ENCODE assay signal across 20 mouse cellular contexts in the genomic region with DNA sequence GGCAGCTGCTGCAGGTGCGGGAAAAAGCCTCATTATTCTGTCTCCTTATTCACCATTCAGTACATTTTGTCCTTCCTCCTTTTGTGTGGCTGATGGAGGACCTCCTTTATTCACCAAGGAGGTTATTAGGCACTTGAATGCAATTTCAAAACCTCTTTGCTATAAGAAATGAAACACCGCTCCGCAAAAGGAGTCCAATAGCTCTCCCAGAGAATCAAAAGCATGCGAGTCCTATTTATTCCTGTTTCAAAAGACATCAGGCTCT.
A peak's percentile ranks its signal among the peaks of the same experiment; 100 is the strongest.
DNase-seq lines count a peak whose midpoint lies in the region; ATAC-seq and TF ChIP-seq lines count a peak whose summit lies in the region.
"Had no signal": no experiment of that assay in that cellular context is flagged by ENCODE, and none has a peak within 500 bp of the region (broad histone marks: within the 10 kb centered on the region; RNA-seq: fewer than 3 reads in every experiment).

No protein-coding gene starts in this region.

- H3K9ac ChIP-seq in hindbrain, embryonic 13.5 days: no peak overlapping the region
- H3K9ac ChIP-seq in forebrain, postnatal 0 days: no peak overlapping the region
- H3K9ac ChIP-seq in midbrain, embryonic 15.5 days: no peak overlapping the region
- H3K9ac ChIP-seq: embryonic facial prominence, embryonic 15.5 days; liver, postnatal 0 days had no signal

- WGBS in hindbrain, embryonic 13.5 days: 45% methylated on average over 4 of the region's 4 CpGs
- 69% methylated on average over 4 of the region's 4 CpGs for WGBS in hindbrain, embryonic 10.5 days
- WGBS in forebrain, postnatal 0 days: 13% methylated on average over 4 of the region's 4 CpGs
- 31% methylated on average over 4 of the region's 4 CpGs for WGBS in midbrain, embryonic 15.5 days

- no peak for DNase-seq in hindbrain, embryonic 10.5 days (ENCODE audit: low spot score)
- peak; percentile 79 for DNase-seq in brain, embryonic 14.5 days (ENCODE audit: low read depth)
- no peak for DNase-seq in forebrain, postnatal 0 days
- DNase-seq in lung, postnatal 10 days: no peak
- DNase-seq in ovary, postnatal 10 days (ENCODE audit: low spot score): no peak
- DNase-seq: adrenal gland, postnatal 14 days; cerebellum, adult 9-11 months; gastrocnemius, postnatal 10 days; heart, postnatal 10 days; kidney, adult 11 months; kidney, postnatal 4 days; liver, postnatal 0 days; thymus, adult 2 months had no signal

- no peak for ATAC-seq in hindbrain, embryonic 13.5 days (ENCODE audit: low FRiP score)
- no peak for ATAC-seq in forebrain, postnatal 0 days
- 0 out of 2 replicates have a peak, but pooled peaks have one; percentile 1 for ATAC-seq in midbrain, embryonic 15.5 days (replicated peaks)
- no peak for ATAC-seq in megakaryocyte, adult 5-6 weeks (ENCODE audit: poor library complexity, severe bottlenecking)
- ATAC-seq: liver, postnatal 0 days; lung, postnatal 0 days had no signal

- no peak overlapping the region; the same call in 1 of the 2 replicates for H3K4me2 ChIP-seq in hindbrain, embryonic 13.5 days
- H3K4me2 ChIP-seq in forebrain, postnatal 0 days (ENCODE audit: low read depth): no peak overlapping the region
- H3K4me2 ChIP-seq in midbrain, embryonic 15.5 days: no peak overlapping the region
- H3K4me2 ChIP-seq: embryonic facial prominence, embryonic 15.5 days; heart, embryonic 11.5 days had no signal

- no peak for TF ChIP-seq CTCF in brain, embryonic 14.5 days (IDR thresholded peaks at IDR 0.05; ENCODE audit: borderline replicate concordance, extremely low read depth, insufficient read depth, insufficient read length)
- no peak for TF ChIP-seq CTCF in forebrain, postnatal 0 days (IDR thresholded peaks at IDR 0.05; ENCODE audit: low read depth)

- H3K4me3 ChIP-seq in hindbrain, embryonic 13.5 days: no peak overlapping the region
- no peak overlapping the region for H3K4me3 ChIP-seq in hindbrain, embryonic 10.5 days
- H3K4me3 ChIP-seq in forebrain, postnatal 0 days (ENCODE audit: low read depth, low read length): no peak overlapping the region
- H3K4me3 ChIP-seq in midbrain, embryonic 15.5 days: no peak overlapping the region
- H3K4me3 ChIP-seq: embryonic facial prominence, embryonic 15.5 days had no signal

- H3K9me3 ChIP-seq in hindbrain, embryonic 13.5 days: no peaks in the 10 kb centered on the region
- H3K9me3 ChIP-seq in hindbrain, embryonic 10.5 days: no peaks in the 10 kb centered on the region
- no peaks in the 10 kb centered on the region for H3K9me3 ChIP-seq in forebrain, postnatal 0 days (ENCODE audit: low read length)
- no peaks in the 10 kb centered on the region for H3K9me3 ChIP-seq in midbrain, embryonic 15.5 days
- H3K9me3 ChIP-seq: embryonic facial prominence, embryonic 15.5 days had no signal

- no peaks in the 10 kb centered on the region for H3K27me3 ChIP-seq in hindbrain, embryonic 13.5 days
- H3K27me3 ChIP-seq in hindbrain, embryonic 10.5 days (ENCODE audit: insufficient read depth, poor library complexity, severe bottlenecking): no peaks in the 10 kb centered on the region
- H3K27me3 ChIP-seq in forebrain, postnatal 0 days (ENCODE audit: insufficient read depth, low read length): no peaks in the 10 kb centered on the region
- no peaks in the 10 kb centered on the region for H3K27me3 ChIP-seq in midbrain, embryonic 15.5 days (replicated peaks)
- H3K27me3 ChIP-seq: embryonic facial prominence, embryonic 15.5 days had no signal

- H3K4me1 ChIP-seq in hindbrain, embryonic 13.5 days (replicated peaks): peaks cover 7% of the 10 kb centered on the region
- peaks cover 8% of the 10 kb centered on the region for H3K4me1 ChIP-seq in hindbrain, embryonic 10.5 days (replicated peaks)
- H3K4me1 ChIP-seq in forebrain, postnatal 0 days (ENCODE audit: insufficient read depth): no peaks in the 10 kb centered on the region
- H3K4me1 ChIP-seq in midbrain, embryonic 15.5 days: peaks cover 21% of the 10 kb centered on the region
- H3K4me1 ChIP-seq: embryonic facial prominence, embryonic 15.5 days had no signal

- H3K36me3 ChIP-seq in hindbrain, embryonic 13.5 days: no peaks in the 10 kb centered on the region
- no peaks in the 10 kb centered on the region for H3K36me3 ChIP-seq in hindbrain, embryonic 10.5 days
- H3K36me3 ChIP-seq in forebrain, postnatal 0 days (ENCODE audit: insufficient read depth): no peaks in the 10 kb centered on the region
- no peaks in the 10 kb centered on the region for H3K36me3 ChIP-seq in midbrain, embryonic 15.5 days (replicated peaks)
- H3K36me3 ChIP-seq: embryonic facial prominence, embryonic 15.5 days had no signal

- peak overlapping the region; percentile 32; the same call in 1 of the 2 replicates for H3K27ac ChIP-seq in hindbrain, embryonic 13.5 days
- H3K27ac ChIP-seq in hindbrain, embryonic 10.5 days: no peak overlapping the region
- H3K27ac ChIP-seq in forebrain, postnatal 0 days (ENCODE audit: low read depth, low read length): peak overlapping the region; percentile 57; the same call in 1 of the 2 replicates
- H3K27ac ChIP-seq in midbrain, embryonic 15.5 days: peak overlapping the region; percentile 70
- H3K27ac ChIP-seq: embryonic facial prominence, embryonic 15.5 days; stomach, postnatal 0 days had no signal

- TF ChIP-seq POLR2A in brain, embryonic 14.5 days (IDR thresholded peaks at IDR 0.05; ENCODE audit: borderline replicate concordance, extremely low read depth, insufficient read depth, insufficient read length, poor library complexity, severe bottlenecking): no peak
